Mouse (Mus musculus) cortical plate, adult 2 months (tissue): ENCODE data around the gene Ptprn.

Experiments
- CTCF ChIP-seq: fragments of 200-500 bp; IDR thresholded peaks from 2 replicates; pipeline ENCODE4 v1.5.1; 2011; ENCODE audit warnings: mild to moderate bottlenecking, control low read depth, low read length; ENCODE audit not compliant: insufficient read depth; ENCODE audit errors: extremely low read depth
- POLR2A ChIP-seq: fragments of 200-500 bp; IDR thresholded peaks from 2 replicates; pipeline ENCODE4 v1.6.1; 2011; ENCODE audit warnings: mild to moderate bottlenecking, low read length, control low read depth; ENCODE audit not compliant: insufficient read depth; ENCODE audit errors: extremely low read depth

DNA sequence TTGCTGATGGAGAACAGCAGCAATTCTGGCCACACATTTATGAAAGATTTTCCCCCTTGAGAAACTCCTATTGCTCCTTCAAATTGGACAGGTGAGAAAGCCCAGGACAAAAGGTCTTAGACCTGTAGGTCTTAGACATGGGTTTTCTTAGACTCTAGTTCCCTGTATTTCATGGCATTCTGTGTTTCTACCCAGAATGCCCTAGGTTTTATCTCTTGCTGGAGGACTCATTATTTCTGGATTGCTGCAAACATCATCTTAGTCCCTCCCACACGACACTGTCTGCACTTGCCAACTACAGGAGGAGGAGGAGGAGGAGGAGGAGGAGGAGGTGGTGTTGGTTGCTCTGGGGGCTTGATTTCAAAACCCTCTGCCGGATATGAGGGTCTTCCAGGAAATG is 38.2 kb downstream of the Ptprn start:
- TF ChIP-seq CTCF, result no peak
- no peak for TF ChIP-seq POLR2A
